Mouse (Mus musculus) ES-E14 (cell line): ENCODE results near the gene Chchd6. TPM values are rescaled to one million over a fixed set of nuclear protein-coding genes. Genes with fewer than 3 reads are reported as not detected.

Experiments
- DNase-seq: peaks from one replicate; pipeline ENCODE4 v3.0.0-alpha.2; 2013; ENCODE audit warnings: low read depth, low spot score
- H3K27ac ChIP-seq: 2 replicates; pipeline ENCODE4 v1.5.1; 2012; ENCODE audit warnings: low read depth, mild to moderate bottlenecking, low read length, moderate library complexity, mixed read lengths; ENCODE audit not compliant: poor library complexity, insufficient read depth, severe bottlenecking
- H3K36me3 ChIP-seq: 2 replicates; pipeline ENCODE4 v1.6.1; 2012; ENCODE audit warnings: mild to moderate bottlenecking, low read length, moderate library complexity, mixed read lengths; ENCODE audit not compliant: control insufficient read depth, poor library complexity, insufficient read depth, severe bottlenecking
- H3K4me1 ChIP-seq, 2 experiments: fragments of 150-350 bp in 1 of 2; sonication (generic) in 1 of 2; 2 replicates each; pipeline ENCODE4 v1.6.1; 2012; ENCODE audit warnings: low read length in 2 of 2, mild to moderate bottlenecking in 1 of 2, mixed read lengths in 1 of 2; ENCODE audit not compliant: control insufficient read depth in 2 of 2, insufficient read depth in 2 of 2, poor library complexity in 1 of 2
- H3K4me3 ChIP-seq, 2 experiments: fragments of 150-350 bp in 1 of 2; sonication (generic) in 1 of 2; 2 replicates each; pipeline ENCODE4 v1.5.1; 2012; ENCODE audit warnings: low read length in 2 of 2, low read depth in 1 of 2, mild to moderate bottlenecking in 1 of 2, mixed read lengths in 1 of 2; ENCODE audit not compliant: insufficient read depth in 1 of 2, poor library complexity in 1 of 2, severe bottlenecking in 1 of 2
- H3K9ac ChIP-seq: 2 replicates; pipeline ENCODE4 v1.6.1; 2012; ENCODE audit warnings: low read depth, mild to moderate bottlenecking, low read length, mixed read lengths; ENCODE audit not compliant: poor library complexity, insufficient read depth, severe bottlenecking
- H3K9me3 ChIP-seq: fragments of 150-350 bp; sonication (generic); 2 replicates; pipeline ENCODE4 v1.6.1; 2012; ENCODE audit warnings: low read depth, mild to moderate bottlenecking, low read length; ENCODE audit not compliant: control insufficient read depth, insufficient read depth
- CHD2 ChIP-seq: IDR thresholded peaks from 2 replicates; pipeline ENCODE4 v1.6.1; 2014; ENCODE audit warnings: mild to moderate bottlenecking, low read depth, low read length, inconsistent platforms
- HCFC1 ChIP-seq: IDR thresholded peaks from 2 replicates; pipeline ENCODE4 v1.6.1; 2012; ENCODE audit warnings: low read length, inconsistent platforms, borderline replicate concordance; ENCODE audit not compliant: insufficient read depth
- MAFK ChIP-seq: IDR thresholded peaks from 2 replicates; pipeline ENCODE4 v1.6.1; 2014; ENCODE audit warnings: mild to moderate bottlenecking, low read depth, low read length, inconsistent platforms; ENCODE audit not compliant: insufficient read depth
- ZC3H11A ChIP-seq: IDR thresholded peaks from 2 replicates; pipeline ENCODE4 v1.6.1; 2012; ENCODE audit warnings: low read depth, mild to moderate bottlenecking, inconsistent platforms, low read length, borderline replicate concordance
- ZNF384 ChIP-seq: IDR thresholded peaks from 2 replicates; pipeline ENCODE4 v1.6.1; 2012; ENCODE audit warnings: low read depth, low read length, inconsistent platforms
- in situ Hi-C, 2 experiments: fragments of 600-800 bp; cut with MboI; formaldehyde crosslinking; loops; one replicate each; pipeline ENCODE4 v1.15.1; 2025; ENCODE audit warnings: low sequenced_read_pairs in 2 of 2, inconsistent platforms in 1 of 2; ENCODE audit not compliant: unreplicated experiment in 2 of 2
- total RNA-seq: library from RNA; depleted of rRNA; stranded (reverse); fragments of 300-350 nt; gene quantifications from 2 replicates; pipeline ENCODE4 v1.2.3, GENCODE M21; 2012

The Chchd6 gene
- total RNA-seq, 1 experiment: 28.0 TPM

DNA sequence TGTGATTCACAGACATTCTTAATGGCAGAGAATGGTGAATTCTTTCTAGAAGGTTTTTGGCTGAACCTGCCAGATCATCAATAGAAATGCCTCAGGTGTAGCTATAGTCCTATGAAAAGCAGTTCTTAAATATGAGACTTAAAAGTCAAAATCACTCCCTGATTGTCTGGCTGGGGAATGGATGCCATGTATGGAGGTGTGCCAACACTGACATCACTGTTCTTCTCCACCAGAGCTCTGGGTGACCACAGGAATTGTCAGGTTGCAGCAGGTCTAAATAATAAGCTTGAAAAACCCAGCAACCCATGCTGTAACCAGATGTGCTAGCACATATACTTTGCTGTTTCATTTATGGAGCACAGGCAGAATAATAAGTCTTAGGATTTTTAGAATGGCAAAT is 87.2 kb downstream of the Chchd6 start:
- H3K4me1 ChIP-seq: peaks cover 2 to 5% of the 10 kb centered on the region in 2 experiments; a peak in 3 of 4 replicates
- in situ Hi-C loops: no loop called here
- TF ChIP-seq ZC3H11A: no peak
- no peak for TF ChIP-seq ZNF384
- no peak for TF ChIP-seq MAFK

GRCm38 (mm10) chr6:89499961-89500360 is 95.5 kb downstream of the Chchd6 start:
- 0 out of 2 replicates have a peak overlapping the region, but pooled peaks have one; percentile 18 for H3K27ac ChIP-seq
- H3K4me1 ChIP-seq: no peaks in the 10 kb centered on the region
- no peaks in the 10 kb centered on the region for H3K36me3 ChIP-seq
- H3K9ac ChIP-seq: no peak overlapping the region
- H3K9me3 ChIP-seq: no peaks in the 10 kb centered on the region
- DNase-seq: no peak
- H3K4me3 ChIP-seq: no peak overlapping the region
- in situ Hi-C loops: no loop called here
- TF ChIP-seq HCFC1 (no peak), ZC3H11A (no peak), MAFK (no peak)

More for the DNA sequence above, 87.2 kb downstream of the Chchd6 start:
- Histone ChIP-seq H3K27ac (no peak overlapping the region), H3K4me3 (no peak overlapping the region), H3K9me3 (no peaks in the 10 kb centered on the region), H3K9ac (no peak overlapping the region), H3K36me3 (no peaks in the 10 kb centered on the region)
- DNase-seq: no peak

GRCm38 (mm10) chr6:89498764-89499516 is 96.5 kb downstream of the Chchd6 start:
- Histone ChIP-seq H3K27ac (no peak overlapping the region), H3K4me3 (no peak overlapping the region), H3K9me3 (no peaks in the 10 kb centered on the region), H3K4me1 (no peaks in the 10 kb centered on the region), H3K9ac (no peak overlapping the region), H3K36me3 (no peaks in the 10 kb centered on the region)
- TF ChIP-seq MAFK (no peak), ZNF384 (no peak), CHD2 (no peak), HCFC1 (no peak), ZC3H11A (no peak)
- DNase-seq: no peak
- in situ Hi-C loops: no loop called here

DNA sequence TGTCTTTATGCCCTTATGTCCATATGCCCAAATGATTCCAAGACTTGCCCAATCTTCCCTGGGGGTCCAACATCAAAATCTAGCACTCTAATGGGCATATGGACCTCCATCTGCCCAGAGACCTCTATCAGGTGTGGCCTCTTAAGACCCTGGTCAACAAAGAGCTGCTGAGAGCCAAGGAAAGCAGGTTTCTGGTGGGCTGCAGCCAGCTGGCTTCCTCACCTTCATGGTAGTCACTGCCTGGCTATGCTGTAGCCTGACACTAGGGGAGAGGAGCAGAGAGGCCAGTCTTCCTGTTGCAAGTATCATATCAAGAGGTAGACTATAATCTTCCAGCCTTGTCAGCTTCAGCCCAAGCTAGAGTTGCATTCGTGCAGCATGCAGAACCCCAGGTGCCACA is 98.5 kb downstream of the Chchd6 start:
- Histone ChIP-seq H3K9me3 (no peaks in the 10 kb centered on the region), H3K27ac (no peak overlapping the region), H3K4me1 (no peaks in the 10 kb centered on the region), H3K9ac (no peak overlapping the region), H3K36me3 (no peaks in the 10 kb centered on the region), H3K4me3 (no peak overlapping the region)
- no peak for DNase-seq
- TF ChIP-seq ZNF384 (no peak), CHD2 (no peak), MAFK (no peak), ZC3H11A (no peak), HCFC1 (no peak)
- in situ Hi-C loops: no loop called here

GRCm38 (mm10) chr6:89492368-89492767 is 103.1 kb downstream of the Chchd6 start:
- in situ Hi-C loops: no loop called here
- no peak overlapping the region for H3K4me3 ChIP-seq
- TF ChIP-seq HCFC1 (no peak), CHD2 (no peak), MAFK (no peak), ZC3H11A (no peak), ZNF384 (no peak)
- H3K27ac ChIP-seq: no peak overlapping the region
- H3K9ac ChIP-seq: no peak overlapping the region
- no peaks in the 10 kb centered on the region for H3K9me3 ChIP-seq
- no peak for DNase-seq
- H3K4me1 ChIP-seq: no peaks in the 10 kb centered on the region
- H3K36me3 ChIP-seq: no peaks in the 10 kb centered on the region
